Mouse (Mus musculus): ENCODE measurements around the gene B4galt4. TPM values are rescaled to one million over a fixed set of nuclear protein-coding genes. Genes with fewer than 3 reads are reported as not detected.

The B4galt4 gene
- polyA plus RNA-seq, 1 experiment from 2014 or later = 39.0 TPM

- ATAC-seq (ENCODE audit: insufficient read depth) (no peak), DNase-seq (no peak)
- no peak overlapping the region for H3K27ac ChIP-seq (ENCODE audit: low read depth)
- H3K9me3 ChIP-seq (ENCODE audit: low read depth, low read length) = no peaks in the 10 kb centered on the region
- H3K9ac ChIP-seq = no peak overlapping the region
- H3K4me1 ChIP-seq (ENCODE audit: insufficient read depth) = no peaks in the 10 kb centered on the region
- H3K36me3 ChIP-seq (ENCODE audit: insufficient read depth) = no peaks in the 10 kb centered on the region
- no peak for TF ChIP-seq CTCF (IDR thresholded peaks at IDR 0.05; ENCODE audit: low read depth)
- 92% methylated on average over 15 of the region's 15 CpGs for WGBS
- no peak overlapping the region for H3K4me3 ChIP-seq (ENCODE audit: low read depth, low read length)
- H3K4me2 ChIP-seq = no peak overlapping the region
- H3K27me3 ChIP-seq (ENCODE audit: insufficient read depth, low read length) = no peaks in the 10 kb centered on the region
Measured at GRCm38 (mm10) chr16:38728576-38729132, 13.4 kb upstream of the B4galt4 start.

GRCm38 (mm10) chr16:38729139-38729538, 12.9 kb upstream of the B4galt4 start:
- ATAC-seq (ENCODE audit: insufficient read depth) = peak; percentile 42; the same call in 1 of the 2 replicates
- Histone ChIP-seq H3K4me1 (ENCODE audit: insufficient read depth) (no peaks in the 10 kb centered on the region), H3K4me2 (no peak overlapping the region), H3K9ac (no peak overlapping the region), H3K4me3 (ENCODE audit: low read depth, low read length) (no peak overlapping the region), H3K36me3 (ENCODE audit: insufficient read depth) (no peaks in the 10 kb centered on the region), H3K27me3 (ENCODE audit: insufficient read depth, low read length) (no peaks in the 10 kb centered on the region), H3K9me3 (ENCODE audit: low read depth, low read length) (no peaks in the 10 kb centered on the region), H3K27ac (ENCODE audit: low read depth) (no peak overlapping the region)
- DNase-seq = no peak
- no peak for TF ChIP-seq CTCF (IDR thresholded peaks at IDR 0.05; ENCODE audit: low read depth)
- 77% methylated on average over 6 of the region's 6 CpGs for WGBS

- H3K9ac ChIP-seq = no peak overlapping the region
- peak overlapping the region; percentile 16 for H3K4me3 ChIP-seq (ENCODE audit: low read depth, low read length)
- H3K27ac ChIP-seq (ENCODE audit: low read depth) = no peak overlapping the region
- no peaks in the 10 kb centered on the region for H3K4me1 ChIP-seq (ENCODE audit: insufficient read depth)
- peak; percentile 88 for TF ChIP-seq CTCF (IDR thresholded peaks at IDR 0.05; ENCODE audit: low read depth)
- H3K9me3 ChIP-seq (ENCODE audit: low read depth, low read length) = no peaks in the 10 kb centered on the region
- no peaks in the 10 kb centered on the region for H3K27me3 ChIP-seq (ENCODE audit: insufficient read depth, low read length)
- DNase-seq (peak; percentile 92), ATAC-seq (ENCODE audit: insufficient read depth) (peak; percentile 80)
- H3K36me3 ChIP-seq (ENCODE audit: insufficient read depth) = no peaks in the 10 kb centered on the region
- 24% methylated on average over 15 of the region's 15 CpGs for WGBS
- H3K4me2 ChIP-seq = peak overlapping the region; percentile 57
Measured at GRCm38 (mm10) chr16:38729610-38730288, 12.3 kb upstream of the B4galt4 start.

DNA sequence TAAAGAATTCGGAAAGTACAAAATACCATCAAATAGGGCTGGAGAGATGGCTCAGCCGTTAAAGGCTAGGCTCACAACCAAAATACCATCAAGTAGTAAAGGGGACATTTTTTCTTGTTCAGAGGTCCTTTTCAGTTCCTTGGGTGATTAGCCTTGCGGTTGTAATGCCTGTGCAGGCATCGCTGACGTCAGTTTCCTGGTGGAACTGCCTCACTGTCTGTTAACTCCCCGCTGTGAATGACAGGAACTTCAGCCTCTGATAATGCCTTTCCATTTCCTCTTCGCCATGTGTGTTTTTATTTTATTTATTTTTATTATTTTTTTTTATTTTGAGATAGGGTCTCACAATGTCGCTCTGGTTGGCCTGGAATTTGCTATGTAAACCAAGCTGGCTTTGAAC, 11.1 kb upstream of the B4galt4 start:
- DNase-seq (peak; percentile 68), ATAC-seq (ENCODE audit: insufficient read depth) (no peak)
- Histone ChIP-seq H3K9ac (no peak overlapping the region), H3K36me3 (ENCODE audit: insufficient read depth) (no peaks in the 10 kb centered on the region), H3K4me3 (ENCODE audit: low read depth, low read length) (no peak overlapping the region), H3K27me3 (ENCODE audit: insufficient read depth, low read length) (no peaks in the 10 kb centered on the region), H3K4me2 (no peak overlapping the region), H3K9me3 (ENCODE audit: low read depth, low read length) (no peaks in the 10 kb centered on the region), H3K27ac (ENCODE audit: low read depth) (no peak overlapping the region), H3K4me1 (ENCODE audit: insufficient read depth) (no peaks in the 10 kb centered on the region)
- no peak for TF ChIP-seq CTCF (IDR thresholded peaks at IDR 0.05; ENCODE audit: low read depth)
- WGBS = 31% methylated on average over 8 of the region's 8 CpGs

GRCm38 (mm10) chr16:38741204-38741903, 710 bp upstream of the B4galt4 start:
- Histone ChIP-seq H3K27me3 (ENCODE audit: insufficient read depth, low read length) (no peaks in the 10 kb centered on the region), H3K9me3 (ENCODE audit: low read depth, low read length) (no peaks in the 10 kb centered on the region), H3K4me1 (ENCODE audit: insufficient read depth) (no peaks in the 10 kb centered on the region), H3K4me2 (peak overlapping the region; percentile 90), H3K27ac (ENCODE audit: low read depth) (no peak overlapping the region), H3K36me3 (ENCODE audit: insufficient read depth) (peaks cover 7% of the 10 kb centered on the region; the same call in 1 of the 2 replicates), H3K4me3 (ENCODE audit: low read depth, low read length) (peak overlapping the region; percentile 82), H3K9ac (peak overlapping the region; percentile 81; the same call in 1 of the 2 replicates)
- WGBS = 77% methylated on average over 13 of the region's 13 CpGs
- TF ChIP-seq CTCF (IDR thresholded peaks at IDR 0.05; ENCODE audit: low read depth) = no peak
- no peak for DNase-seq
- no peak; the same call in 1 of the 2 replicates for ATAC-seq (ENCODE audit: insufficient read depth)

DNA sequence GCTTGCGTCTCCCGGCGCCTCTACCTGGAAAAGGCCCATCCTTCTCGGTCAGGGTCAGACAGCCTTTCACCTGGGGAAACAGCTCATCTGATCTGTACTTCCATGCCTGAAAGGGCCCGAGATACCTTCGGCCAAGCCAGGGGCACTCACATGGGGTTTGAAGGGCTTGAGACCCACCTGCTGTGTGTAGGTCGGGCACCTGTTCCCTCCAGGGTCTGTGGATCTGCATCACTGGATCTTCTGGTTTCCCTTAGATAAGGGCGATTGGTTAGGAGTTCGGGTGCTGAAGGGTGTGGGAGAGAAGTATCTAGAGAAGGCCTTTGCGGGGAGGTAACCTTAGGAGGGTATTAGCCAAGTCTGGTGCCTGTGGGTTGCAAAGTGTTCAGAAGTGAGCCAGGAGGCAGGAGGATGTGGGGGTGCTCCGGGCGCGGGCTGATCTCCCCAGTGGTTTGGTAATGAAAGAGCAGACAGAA, 631 bp downstream of the B4galt4 start:
- ATAC-seq (ENCODE audit: insufficient read depth) (peak; percentile 56; the same call in 1 of the 2 replicates), DNase-seq (peak; percentile 55)
- Histone ChIP-seq H3K27me3 (ENCODE audit: insufficient read depth, low read length) (no peaks in the 10 kb centered on the region), H3K4me1 (ENCODE audit: insufficient read depth) (no peaks in the 10 kb centered on the region), H3K9me3 (ENCODE audit: low read depth, low read length) (no peaks in the 10 kb centered on the region), H3K27ac (ENCODE audit: low read depth) (peak overlapping the region; percentile 83), H3K9ac (peak overlapping the region; percentile 81), H3K4me2 (peak overlapping the region; percentile 90), H3K36me3 (ENCODE audit: insufficient read depth) (peaks cover 7% of the 10 kb centered on the region; the same call in 1 of the 2 replicates), H3K4me3 (ENCODE audit: low read depth, low read length) (peak overlapping the region; percentile 82)
- under 1% methylated on average over 13 of the region's 13 CpGs for WGBS
- TF ChIP-seq CTCF (IDR thresholded peaks at IDR 0.05; ENCODE audit: low read depth) = no peak
